Mouse (Mus musculus) heart, embryonic 15.5 days (tissue): ENCODE measurements at regions not wholly inside any gene's neighbourhood (a gene's known extent, or its start where the extent isn't known, plus 50 kb on each side); places are given as distances from the start of the nearest gene placed in this dataset.

Source experiments
- ATAC-seq: fragments of 200-750 bp; cut with Nextera tagmentation; replicated peaks from 2 replicates; pipeline ENCODE4 v1.8.0; 2017; ENCODE audit warnings: low read depth, moderate TSS enrichment; ENCODE audit not compliant: insufficient number of reproducible peaks, insufficient read depth, low FRiP score
- H3K27ac ChIP-seq: fragments of 300-500 bp; sonication (generic); 2 replicates; pipeline ENCODE4 v1.5.1; 2015; ENCODE audit warnings: mild to moderate bottlenecking, inconsistent platforms
- H3K27me3 ChIP-seq: fragments of 300-500 bp; sonication (generic); 2 replicates; pipeline ENCODE4 v1.6.1; 2015; ENCODE audit warnings: inconsistent platforms
- H3K36me3 ChIP-seq: fragments of 300-500 bp; sonication (generic); 2 replicates; pipeline ENCODE4 v1.6.1; 2015; ENCODE audit warnings: mild to moderate bottlenecking, inconsistent platforms
- H3K4me1 ChIP-seq: fragments of 300-500 bp; sonication (generic); replicated peaks from 2 replicates; pipeline ENCODE4 v1.6.1; 2015; ENCODE audit warnings: inconsistent platforms
- H3K4me2 ChIP-seq: fragments of 300-500 bp; sonication (generic); 2 replicates; pipeline ENCODE4 v1.6.1; 2015; ENCODE audit warnings: inconsistent platforms, mild to moderate bottlenecking, moderate library complexity
- H3K4me3 ChIP-seq: fragments of 300-500 bp; sonication (generic); 2 replicates; pipeline ENCODE4 v1.5.1; 2015; ENCODE audit warnings: mild to moderate bottlenecking, inconsistent platforms
- H3K9ac ChIP-seq: fragments of 300-500 bp; sonication (generic); 2 replicates; pipeline ENCODE4 v1.6.1; 2015; ENCODE audit warnings: mild to moderate bottlenecking, inconsistent platforms
- H3K9me3 ChIP-seq: fragments of 300-500 bp; sonication (generic); replicated peaks from 2 replicates; pipeline ENCODE4 v1.6.1; 2016; ENCODE audit warnings: inconsistent platforms
- whole genome bisulfite sequencing: fragments of 180-500 bp; shearing (Covaris S2); methylation state at CpG from one replicate; pipeline ENCODE4 v1.1.7; 2015; ENCODE audit warnings: mixed read lengths; 5-methylcytosine and 5-hydroxymethylcytosine counted together

DNA sequence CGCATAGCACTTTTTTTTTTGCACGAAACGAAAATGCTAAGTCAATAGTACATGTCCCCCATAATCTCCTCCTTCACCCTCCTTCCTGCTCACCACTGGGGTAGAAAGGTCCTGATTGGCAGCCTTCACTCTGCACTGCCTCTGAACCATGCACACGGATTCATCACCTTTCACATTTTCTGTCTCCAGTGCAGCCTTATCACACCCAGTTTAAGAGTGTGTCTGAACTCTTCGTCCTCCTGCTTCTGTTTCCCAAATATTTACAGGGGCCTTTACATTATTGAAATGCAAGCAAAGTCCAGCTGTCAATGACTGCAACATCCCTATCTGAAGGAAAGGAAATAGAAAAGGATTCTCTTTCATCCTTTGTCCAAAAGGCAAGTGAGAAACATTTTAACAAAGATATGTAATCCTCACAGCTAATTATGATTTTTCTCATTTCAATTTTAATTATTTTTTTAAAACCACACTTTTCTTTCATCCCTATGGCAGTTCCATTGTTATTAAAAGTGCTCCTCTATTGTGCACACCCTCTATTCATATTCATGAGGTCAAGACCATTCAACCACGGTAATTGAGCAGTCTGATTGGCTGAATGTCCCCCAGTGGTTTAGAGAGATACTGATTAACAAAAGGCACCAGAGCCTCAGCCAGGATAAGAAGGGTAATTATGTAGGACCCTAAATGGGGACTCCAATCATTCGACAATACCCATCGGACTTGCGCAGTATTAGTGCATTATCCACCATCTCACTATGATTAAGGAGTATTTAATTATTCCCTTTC lies 114.8 kb upstream of the Epha4 start:
- no peak overlapping the region for H3K4me2 ChIP-seq
- WGBS, result 60% methylated on average over 9 of the region's 9 CpGs
- no peak overlapping the region for H3K9ac ChIP-seq
- no peaks in the 10 kb centered on the region for H3K36me3 ChIP-seq
- no peak for ATAC-seq
- H3K27ac ChIP-seq, result no peak overlapping the region
- no peak overlapping the region for H3K4me3 ChIP-seq
- no peaks in the 10 kb centered on the region for H3K27me3 ChIP-seq
- H3K4me1 ChIP-seq, result no peaks in the 10 kb centered on the region
- H3K9me3 ChIP-seq, result no peaks in the 10 kb centered on the region

DNA sequence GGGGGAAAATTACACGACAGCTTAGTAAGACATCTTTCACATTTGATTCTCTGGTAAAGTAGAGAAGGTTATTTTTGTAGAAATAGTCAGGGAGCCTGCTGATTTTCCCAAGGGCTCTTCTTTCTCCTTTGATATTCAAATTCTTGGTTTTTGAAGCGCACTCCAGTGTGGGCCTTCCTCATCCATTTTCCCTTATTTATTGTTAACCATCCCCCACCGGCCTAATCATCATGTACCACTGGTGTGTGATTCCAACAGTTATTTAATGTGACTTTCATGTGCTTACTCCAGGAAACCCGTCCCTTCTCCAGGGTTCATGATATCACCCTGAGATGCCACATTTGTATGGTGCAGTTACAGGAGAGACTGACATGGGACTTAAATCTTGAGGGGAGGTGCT lies 114.0 kb upstream of the Epha4 start:
- Histone ChIP-seq H3K4me1 (no peaks in the 10 kb centered on the region), H3K36me3 (no peaks in the 10 kb centered on the region), H3K27me3 (no peaks in the 10 kb centered on the region), H3K9ac (no peak overlapping the region), H3K4me3 (no peak overlapping the region), H3K9me3 (no peaks in the 10 kb centered on the region), H3K4me2 (no peak overlapping the region), H3K27ac (no peak overlapping the region)
- WGBS, result 77% methylated on average over 4 of the region's 4 CpGs
- no peak for ATAC-seq

DNA sequence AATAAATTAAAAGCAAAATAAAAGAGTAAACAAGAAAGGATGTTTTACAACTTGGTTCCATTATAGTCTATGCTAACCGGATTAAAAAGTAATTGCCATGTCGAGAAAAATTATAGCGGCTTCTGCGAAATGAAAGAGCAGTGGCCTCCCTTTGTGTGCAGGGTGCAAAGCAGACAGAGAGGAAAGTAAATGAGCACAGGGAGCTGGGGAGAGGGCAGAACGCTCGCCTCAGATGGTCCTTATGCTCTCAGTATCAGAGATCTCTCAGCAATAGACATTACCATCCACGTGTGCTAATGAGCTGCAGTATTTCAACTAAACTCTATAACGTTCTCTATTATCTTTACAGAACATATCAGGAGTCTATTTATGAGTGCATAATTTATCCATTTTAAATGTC lies 102.6 kb upstream of the Epha4 start:
- Histone ChIP-seq H3K4me1 (no peaks in the 10 kb centered on the region), H3K27me3 (no peaks in the 10 kb centered on the region), H3K4me2 (no peak overlapping the region), H3K9ac (no peak overlapping the region), H3K9me3 (no peaks in the 10 kb centered on the region), H3K4me3 (no peak overlapping the region), H3K27ac (no peak overlapping the region), H3K36me3 (no peaks in the 10 kb centered on the region)
- 78% methylated on average over 8 of the region's 8 CpGs for WGBS
- ATAC-seq, result no peak

DNA sequence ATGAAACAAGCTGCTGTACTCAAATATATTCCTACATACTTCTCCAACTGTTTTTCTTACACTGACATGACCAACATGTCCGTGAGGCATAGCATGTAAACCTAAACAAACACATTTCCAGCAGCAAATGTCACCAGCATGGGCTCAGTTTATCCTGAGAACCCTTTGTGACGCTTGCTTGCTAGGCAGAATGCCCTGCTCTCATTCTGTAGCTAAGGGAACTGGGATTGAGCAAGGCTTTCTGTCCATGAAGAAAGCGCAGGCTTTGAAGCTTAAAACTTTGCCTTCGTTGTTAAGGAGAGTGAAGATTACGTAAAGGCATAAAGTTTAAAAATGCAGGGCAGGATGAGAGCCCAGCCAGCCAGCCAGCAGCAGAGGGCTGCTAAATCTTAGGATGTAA lies 85.6 kb upstream of the Epha4 start:
- Histone ChIP-seq H3K4me1 (no peaks in the 10 kb centered on the region), H3K27me3 (no peaks in the 10 kb centered on the region), H3K36me3 (no peaks in the 10 kb centered on the region), H3K9ac (no peak overlapping the region), H3K4me3 (no peak overlapping the region), H3K9me3 (no peaks in the 10 kb centered on the region), H3K4me2 (no peak overlapping the region), H3K27ac (no peak overlapping the region)
- ATAC-seq, result no peak
- WGBS, result 66% methylated on average over 5 of the region's 5 CpGs

DNA sequence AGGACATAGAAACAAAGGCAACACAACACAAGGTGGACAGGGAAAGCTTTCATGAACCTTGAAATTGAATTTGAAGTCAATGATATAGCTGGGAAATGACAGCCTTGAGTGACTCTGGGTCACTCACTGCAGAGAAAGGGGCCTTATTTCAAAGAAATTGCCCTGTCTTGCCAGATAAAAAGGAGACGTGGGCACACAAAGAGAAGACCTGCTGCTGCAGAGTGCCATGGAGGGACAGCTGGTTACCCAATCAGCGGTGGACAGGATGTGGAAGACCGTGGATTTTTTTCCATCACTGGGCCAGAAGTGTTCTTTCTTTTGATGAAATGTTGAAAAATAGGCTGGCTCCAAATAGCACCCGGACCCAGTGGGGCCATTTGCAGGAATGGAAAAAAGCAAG lies 77.8 kb upstream of the Epha4 start:
- no peaks in the 10 kb centered on the region for H3K27me3 ChIP-seq

DNA sequence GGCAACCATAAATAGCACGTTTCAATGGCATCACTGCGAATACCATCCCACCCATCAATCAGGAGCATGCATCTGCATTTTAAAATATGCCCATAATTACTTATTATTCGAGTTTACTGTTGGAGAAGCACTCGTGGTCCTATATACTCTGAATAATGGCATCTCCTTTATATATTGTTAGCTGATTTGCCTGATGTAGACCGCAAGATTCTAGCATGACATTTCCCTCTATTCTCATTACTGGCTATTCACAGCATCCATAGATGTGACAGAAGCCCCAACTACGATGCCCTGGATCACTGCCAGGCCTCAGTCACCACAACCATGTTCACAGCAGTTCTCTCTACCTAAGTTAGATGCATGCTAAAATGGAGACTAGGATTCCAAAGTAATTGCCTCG lies 77.4 kb upstream of the Epha4 start:
- H3K4me3 ChIP-seq, result no peak overlapping the region
- H3K4me1 ChIP-seq, result no peaks in the 10 kb centered on the region
- H3K4me2 ChIP-seq, result no peak overlapping the region
- WGBS, result 77% methylated on average over 7 of the region's 7 CpGs
- H3K9ac ChIP-seq, result no peak overlapping the region
- no peaks in the 10 kb centered on the region for H3K9me3 ChIP-seq
- no peaks in the 10 kb centered on the region for H3K27me3 ChIP-seq
- ATAC-seq, result no peak
- H3K27ac ChIP-seq, result no peak overlapping the region
- no peaks in the 10 kb centered on the region for H3K36me3 ChIP-seq

More for the DNA sequence above, 77.8 kb upstream of the Epha4 start:
- H3K9me3 ChIP-seq, result no peaks in the 10 kb centered on the region
- H3K9ac ChIP-seq, result no peak overlapping the region
- H3K4me1 ChIP-seq, result no peaks in the 10 kb centered on the region
- no peak overlapping the region for H3K4me3 ChIP-seq
- H3K27ac ChIP-seq, result no peak overlapping the region
- WGBS, result 81% methylated on average over 4 of the region's 4 CpGs
- ATAC-seq, result no peak
- H3K36me3 ChIP-seq, result no peaks in the 10 kb centered on the region
- H3K4me2 ChIP-seq, result no peak overlapping the region

DNA sequence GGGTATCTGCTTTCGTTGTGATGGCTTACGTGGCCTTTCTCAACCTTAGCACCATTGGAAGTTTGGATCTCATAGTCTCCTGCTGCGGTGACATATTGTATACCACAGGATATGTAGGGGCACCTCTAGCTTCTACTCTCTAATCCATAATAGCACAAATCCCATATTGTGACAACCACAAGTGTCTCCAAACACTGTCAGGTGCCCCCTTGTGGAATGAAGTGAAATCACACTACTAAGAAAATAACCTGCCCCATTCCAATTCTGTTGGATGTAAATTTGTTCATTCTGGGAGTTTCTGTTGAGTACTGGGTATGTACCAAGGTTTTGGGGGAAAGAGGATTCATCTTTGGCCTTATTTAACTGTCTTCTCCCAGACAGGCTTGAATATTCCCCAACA lies 74.5 kb upstream of the Epha4 start:
- WGBS, result 84% methylated on average over 3 of the region's 3 CpGs
- H3K4me1 ChIP-seq, result no peaks in the 10 kb centered on the region

DNA sequence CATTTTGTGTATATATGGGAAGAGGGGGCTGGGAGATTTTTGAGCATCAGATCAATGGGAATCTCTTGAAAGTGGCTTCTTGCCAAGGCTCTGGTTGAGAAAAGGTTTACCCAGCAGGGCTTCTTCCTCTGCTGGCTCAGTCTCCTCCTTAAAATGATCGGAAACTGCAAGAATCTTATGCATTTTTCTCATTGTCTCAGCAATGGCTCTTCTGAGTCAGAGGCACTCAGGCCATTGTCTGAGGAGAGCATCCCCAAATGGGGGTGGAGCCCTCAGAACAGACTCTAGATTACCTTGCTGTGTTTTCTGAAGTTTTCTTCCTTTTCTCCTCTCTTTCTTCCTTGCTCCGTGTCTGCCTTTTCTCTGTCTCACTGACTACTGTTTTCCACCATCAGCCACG lies 70.6 kb upstream of the Epha4 start:
- ATAC-seq, result no peak
- no peak overlapping the region for H3K4me3 ChIP-seq
- H3K4me2 ChIP-seq, result no peak overlapping the region
- H3K4me1 ChIP-seq, result no peaks in the 10 kb centered on the region
- no peaks in the 10 kb centered on the region for H3K27me3 ChIP-seq
- no peak overlapping the region for H3K27ac ChIP-seq
- no peaks in the 10 kb centered on the region for H3K36me3 ChIP-seq
- WGBS, result 62% methylated on average over 3 of the region's 3 CpGs
- no peak overlapping the region for H3K9ac ChIP-seq
- no peaks in the 10 kb centered on the region for H3K9me3 ChIP-seq

More for the DNA sequence above, 74.5 kb upstream of the Epha4 start:
- no peak overlapping the region for H3K4me3 ChIP-seq
- H3K4me2 ChIP-seq, result no peak overlapping the region
- H3K9ac ChIP-seq, result no peak overlapping the region
- H3K27me3 ChIP-seq, result no peaks in the 10 kb centered on the region
- no peaks in the 10 kb centered on the region for H3K36me3 ChIP-seq
- no peak for ATAC-seq
- H3K27ac ChIP-seq, result no peak overlapping the region
- no peaks in the 10 kb centered on the region for H3K9me3 ChIP-seq

DNA sequence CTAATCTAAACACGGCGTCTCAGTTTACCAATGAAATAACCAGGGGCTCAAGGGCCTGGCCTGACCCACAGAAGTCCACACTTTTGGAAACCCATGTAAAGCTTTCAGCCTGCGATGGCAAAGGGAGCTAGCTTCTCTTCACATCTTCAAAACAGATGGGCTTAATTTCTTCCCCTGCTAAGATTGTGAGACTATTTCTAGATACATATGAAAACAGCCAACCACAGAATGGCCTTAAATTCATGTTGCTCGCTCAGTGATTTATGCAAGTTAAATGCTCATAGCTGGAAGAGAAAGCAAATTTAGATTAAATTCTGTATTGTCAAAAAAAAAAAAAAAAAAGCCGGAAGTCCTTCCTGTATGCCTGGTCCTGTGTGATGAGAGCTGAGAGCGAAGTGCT lies 53.2 kb upstream of the Epha4 start:
- H3K27me3 ChIP-seq, result no peaks in the 10 kb centered on the region

DNA sequence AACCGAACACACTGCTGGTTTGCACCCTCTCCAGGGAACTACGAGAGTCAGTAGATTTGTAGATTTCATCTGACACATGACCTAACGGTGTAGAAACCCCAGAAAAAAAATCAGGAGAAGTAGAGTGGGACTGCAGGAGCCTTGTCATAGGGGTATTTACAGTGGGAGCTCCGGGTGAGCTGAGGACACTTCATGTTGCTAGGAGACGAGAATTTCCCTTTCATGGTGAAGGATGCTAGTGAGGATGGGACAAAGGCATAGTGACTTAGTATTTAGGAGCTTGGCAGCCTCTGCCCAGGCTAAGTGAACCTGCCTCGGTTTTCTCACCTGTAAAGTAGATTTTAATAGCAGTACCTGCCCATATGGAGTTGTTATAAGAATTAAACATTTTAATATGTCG lies 52.8 kb upstream of the Epha4 start:
- no peak overlapping the region for H3K4me3 ChIP-seq
- H3K4me2 ChIP-seq, result no peak overlapping the region
- no peak for ATAC-seq
- H3K4me1 ChIP-seq, result no peaks in the 10 kb centered on the region
- H3K27me3 ChIP-seq, result no peaks in the 10 kb centered on the region
- no peak overlapping the region for H3K9ac ChIP-seq
- H3K36me3 ChIP-seq, result no peaks in the 10 kb centered on the region
- H3K9me3 ChIP-seq, result no peaks in the 10 kb centered on the region
- no peak overlapping the region for H3K27ac ChIP-seq
- 71% methylated on average over 7 of the region's 7 CpGs for whole genome bisulfite sequencing

More for the DNA sequence above, 53.2 kb upstream of the Epha4 start:
- ATAC-seq, result no peak
- WGBS, result 82% methylated on average over 6 of the region's 6 CpGs
- no peaks in the 10 kb centered on the region for H3K4me1 ChIP-seq
- no peak overlapping the region for H3K9ac ChIP-seq
- H3K4me3 ChIP-seq, result no peak overlapping the region
- no peaks in the 10 kb centered on the region for H3K9me3 ChIP-seq
- no peak overlapping the region for H3K4me2 ChIP-seq
- no peak overlapping the region for H3K27ac ChIP-seq
- H3K36me3 ChIP-seq, result no peaks in the 10 kb centered on the region
